ENCODE assay signal across 16 mouse cellular contexts in the genomic region with DNA sequence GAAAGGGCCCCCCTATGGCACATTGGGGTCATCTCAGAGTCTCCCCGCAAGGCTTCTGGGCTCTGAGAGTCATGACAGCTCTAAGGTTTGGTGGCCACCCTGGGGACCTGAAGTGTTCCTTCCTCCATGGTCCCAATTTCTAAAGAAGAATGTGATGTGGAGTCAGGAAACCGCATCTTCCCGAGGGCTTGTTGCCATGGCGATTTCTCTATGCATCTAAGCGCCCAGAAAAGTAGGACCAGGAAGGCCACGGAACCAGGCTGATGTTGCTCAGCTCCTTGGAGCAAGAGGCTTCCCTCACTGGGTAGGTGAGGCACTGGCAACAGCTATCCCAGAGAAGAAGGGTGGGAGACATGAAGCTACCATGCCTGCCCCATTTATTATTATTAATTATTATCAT. TPM values are rescaled to one million over a fixed set of nuclear protein-coding genes. Genes with fewer than 3 reads are reported as not detected.
"Had no signal": no experiment of that assay in that cellular context is flagged by ENCODE, and none has a peak within 500 bp of the region (broad histone marks: within the 10 kb centered on the region; RNA-seq: fewer than 3 reads in every experiment).

No protein-coding gene starts in this region.

- H3K9me3 ChIP-seq: limb, embryonic 12.5 days; liver, embryonic 15.5 days had no signal

- H3K27me3 ChIP-seq: limb, embryonic 12.5 days had no signal

- ATAC-seq: lung, postnatal 0 days; midbrain, embryonic 16.5 days had no signal

- H3K9ac ChIP-seq: liver, embryonic 15.5 days had no signal

- H3K4me2 ChIP-seq: liver, embryonic 11.5 days; liver, embryonic 15.5 days had no signal

- H3K4me1 ChIP-seq: liver, embryonic 15.5 days had no signal

- H3K4me3 ChIP-seq: limb, embryonic 12.5 days; liver, embryonic 15.5 days had no signal

- H3K36me3 ChIP-seq: liver, embryonic 15.5 days had no signal

- DNase-seq: kidney, adult 11 months; kidney, adult 9 months; kidney, postnatal 36 days; layer of hippocampus, adult 9-11 months; layer of hippocampus, postnatal 36 days; lung, adult 2 months; lung, postnatal 36 days; thymus, postnatal 4 days had no signal

- H3K27ac ChIP-seq: kidney, postnatal 0 days; liver, embryonic 15.5 days; stomach, postnatal 0 days had no signal

RNA-seq across cellular contexts. Expression of a gene that starts 22.3 kb away (rescaled TPM):
- total RNA-seq: megakaryocyte progenitor cell, adult 5-6 weeks had no signal
- polyA plus RNA-seq: liver, embryonic 15.5 days had no signal

RNA-seq across cellular contexts. Expression of a gene that starts 53.6 kb away (rescaled TPM):
- total RNA-seq: megakaryocyte progenitor cell, adult 5-6 weeks had no signal
- polyA plus RNA-seq: liver, embryonic 15.5 days had no signal
